Mouse (Mus musculus): ENCODE results near the gene Mtmr12. TPM values are rescaled to one million over a fixed set of nuclear protein-coding genes. Genes with fewer than 3 reads are reported as not detected.

The Mtmr12 gene
- polyA plus RNA-seq, 1 experiment: 30.0 TPM

DNA sequence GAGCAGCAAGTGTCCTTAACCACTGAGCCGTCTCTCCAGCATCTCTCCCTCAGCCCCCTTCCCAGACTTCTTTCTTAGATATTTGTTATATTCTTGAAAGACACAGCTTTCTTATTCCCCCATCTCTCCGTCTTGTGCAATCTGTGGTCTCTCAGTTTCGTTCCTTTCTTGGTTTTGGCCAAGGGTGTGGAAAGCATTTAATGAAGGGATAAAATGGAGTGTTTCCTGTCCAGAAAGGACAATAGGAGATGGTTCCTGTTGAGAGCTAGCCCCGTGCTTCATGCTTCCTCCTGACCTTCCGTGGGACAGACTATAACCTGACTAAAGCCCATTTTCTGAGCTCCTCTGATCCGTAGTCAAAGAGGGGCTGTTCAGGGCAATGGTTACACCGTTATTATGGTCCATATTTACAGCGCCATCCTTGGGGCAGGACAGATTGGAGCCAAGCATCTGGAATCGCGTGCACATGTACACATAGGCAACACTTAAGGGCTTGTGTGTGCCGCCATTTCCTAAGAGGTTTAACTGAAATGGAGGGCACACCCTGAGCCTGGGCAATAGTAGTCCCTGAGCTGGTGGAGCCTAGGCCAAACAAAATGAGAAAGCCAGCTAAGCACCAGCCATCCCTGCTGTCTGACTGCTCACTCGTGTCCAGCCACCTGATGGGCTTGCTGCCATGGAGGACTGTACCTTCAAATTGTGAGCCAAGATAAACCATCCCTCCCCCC lies 68.7 kb downstream of the Mtmr12 start:
- no peak for TF ChIP-seq CTCF (IDR thresholded peaks at IDR 0.05; ENCODE audit: low read depth, low read length)
- TF ChIP-seq POLR2A (IDR thresholded peaks at IDR 0.05; ENCODE audit: borderline replicate concordance, low read depth, low read length): no peak
- Histone ChIP-seq H3K27ac (ENCODE audit: insufficient read depth, low read depth, low read length) (no peak overlapping the region), H3K4me1 (ENCODE audit: control insufficient read depth, insufficient read depth, low read length) (peaks cover 6% of the 10 kb centered on the region), H3K4me3 (ENCODE audit: insufficient read depth, low read length) (no peak overlapping the region)

DNA sequence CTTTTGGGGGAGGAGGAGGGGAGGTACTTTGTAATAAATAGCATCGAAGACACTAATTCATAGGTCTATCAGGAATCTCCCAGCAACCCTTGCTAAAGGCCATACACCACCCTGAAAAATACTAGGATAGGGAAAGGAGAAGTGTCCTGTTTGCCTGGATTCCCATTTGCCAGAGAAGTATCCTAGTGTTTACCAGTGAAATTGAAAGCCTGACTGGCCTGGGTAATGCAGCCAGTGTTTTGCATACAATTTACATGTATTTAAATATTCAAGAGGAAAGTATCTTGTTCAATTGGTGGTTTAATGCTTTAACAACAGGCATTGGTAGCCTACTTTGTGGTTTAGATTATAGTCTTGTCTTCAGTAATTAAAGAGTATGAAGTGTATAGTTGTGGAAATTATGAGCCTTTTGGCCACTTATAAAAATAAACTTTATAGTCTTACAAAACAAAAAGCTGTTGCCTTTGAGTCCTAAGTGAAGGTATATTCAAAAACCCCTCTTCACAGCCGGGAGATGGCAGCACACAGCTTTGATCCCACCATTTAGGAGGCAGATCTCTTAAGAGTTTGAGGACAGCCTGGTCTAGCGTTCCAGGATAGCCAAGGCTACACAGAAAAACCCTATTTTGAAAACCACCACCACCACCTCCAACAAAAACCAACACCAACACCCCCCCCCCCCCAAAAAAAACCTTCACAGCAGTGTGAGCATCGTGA lies 69.4 kb downstream of the Mtmr12 start:
- no peak overlapping the region for H3K27ac ChIP-seq (ENCODE audit: insufficient read depth, low read depth, low read length)
- TF ChIP-seq CTCF (IDR thresholded peaks at IDR 0.05; ENCODE audit: low read depth, low read length) (no peak), POLR2A (IDR thresholded peaks at IDR 0.05; ENCODE audit: borderline replicate concordance, low read depth, low read length) (no peak)
- peaks cover 6% of the 10 kb centered on the region for H3K4me1 ChIP-seq (ENCODE audit: control insufficient read depth, insufficient read depth, low read length)
- no peak overlapping the region for H3K4me3 ChIP-seq (ENCODE audit: insufficient read depth, low read length)

- TF ChIP-seq POLR2A (IDR thresholded peaks at IDR 0.05; ENCODE audit: borderline replicate concordance, low read depth, low read length): no peak
- TF ChIP-seq CTCF (IDR thresholded peaks at IDR 0.05; ENCODE audit: low read depth, low read length): no peak
- peaks cover 6% of the 10 kb centered on the region for H3K4me1 ChIP-seq (ENCODE audit: control insufficient read depth, insufficient read depth, low read length)
- H3K27ac ChIP-seq (ENCODE audit: insufficient read depth, low read depth, low read length): no peak overlapping the region
- H3K4me3 ChIP-seq (ENCODE audit: insufficient read depth, low read length): no peak overlapping the region
These were observed 70.3 kb downstream of the Mtmr12 start for GRCm38 (mm10) chr15:12275091-12275623.

DNA sequence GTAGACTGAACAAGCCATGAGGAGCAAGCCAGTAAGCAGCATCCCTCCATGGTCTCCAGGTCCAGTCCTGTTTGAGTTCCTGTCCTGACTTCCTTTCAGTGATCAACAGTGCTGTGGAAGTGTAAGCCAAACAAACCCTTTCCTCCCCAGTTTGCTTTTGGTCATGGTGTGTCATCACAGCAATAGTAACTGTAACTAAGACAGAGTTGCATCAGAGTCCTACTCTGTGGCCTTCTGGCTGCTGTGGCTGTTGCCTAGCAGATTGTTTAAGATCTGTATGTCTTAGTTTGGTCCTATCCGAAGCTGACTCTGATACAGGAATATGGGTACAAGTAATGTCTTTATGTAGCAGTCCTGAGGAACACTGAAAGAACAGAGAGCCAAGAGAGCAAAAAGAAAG lies 75.0 kb downstream of the Mtmr12 start:
- Histone ChIP-seq H3K4me1 (ENCODE audit: control insufficient read depth, insufficient read depth, low read length) (peaks cover 2% of the 10 kb centered on the region; the same call in 1 of the 2 replicates), H3K27ac (ENCODE audit: insufficient read depth, low read depth, low read length) (no peak overlapping the region)

GRCm38 (mm10) chr15:12284794-12285534 lies 80.1 kb downstream of the Mtmr12 start:
- no peaks in the 10 kb centered on the region for H3K4me1 ChIP-seq (ENCODE audit: control insufficient read depth, insufficient read depth, low read length)
- no peak overlapping the region for H3K27ac ChIP-seq (ENCODE audit: insufficient read depth, low read depth, low read length)
- H3K4me3 ChIP-seq (ENCODE audit: insufficient read depth, low read length): no peak overlapping the region
- no peak for TF ChIP-seq CTCF (IDR thresholded peaks at IDR 0.05; ENCODE audit: low read depth, low read length)
- TF ChIP-seq POLR2A (IDR thresholded peaks at IDR 0.05; ENCODE audit: borderline replicate concordance, low read depth, low read length): no peak

More for the DNA sequence above, 75.0 kb downstream of the Mtmr12 start:
- TF ChIP-seq CTCF (IDR thresholded peaks at IDR 0.05; ENCODE audit: low read depth, low read length) (no peak), POLR2A (IDR thresholded peaks at IDR 0.05; ENCODE audit: borderline replicate concordance, low read depth, low read length) (no peak)
- H3K4me3 ChIP-seq (ENCODE audit: insufficient read depth, low read length): no peak overlapping the region

GRCm38 (mm10) chr15:12285535-12285809 lies 80.6 kb downstream of the Mtmr12 start:
- Histone ChIP-seq H3K4me3 (ENCODE audit: insufficient read depth, low read length) (no peak overlapping the region), H3K4me1 (ENCODE audit: control insufficient read depth, insufficient read depth, low read length) (no peaks in the 10 kb centered on the region), H3K27ac (ENCODE audit: insufficient read depth, low read depth, low read length) (no peak overlapping the region)
- no peak for TF ChIP-seq POLR2A (IDR thresholded peaks at IDR 0.05; ENCODE audit: borderline replicate concordance, low read depth, low read length)
- no peak for TF ChIP-seq CTCF (IDR thresholded peaks at IDR 0.05; ENCODE audit: low read depth, low read length)

GRCm38 (mm10) chr15:12290330-12290729 lies 85.5 kb downstream of the Mtmr12 start:
- no peak overlapping the region for H3K27ac ChIP-seq (ENCODE audit: insufficient read depth, low read depth, low read length)
- TF ChIP-seq CTCF (IDR thresholded peaks at IDR 0.05; ENCODE audit: low read depth, low read length): no peak
- TF ChIP-seq POLR2A (IDR thresholded peaks at IDR 0.05; ENCODE audit: borderline replicate concordance, low read depth, low read length): no peak
- H3K4me3 ChIP-seq (ENCODE audit: insufficient read depth, low read length): no peak overlapping the region
- no peaks in the 10 kb centered on the region for H3K4me1 ChIP-seq (ENCODE audit: control insufficient read depth, insufficient read depth, low read length)

DNA sequence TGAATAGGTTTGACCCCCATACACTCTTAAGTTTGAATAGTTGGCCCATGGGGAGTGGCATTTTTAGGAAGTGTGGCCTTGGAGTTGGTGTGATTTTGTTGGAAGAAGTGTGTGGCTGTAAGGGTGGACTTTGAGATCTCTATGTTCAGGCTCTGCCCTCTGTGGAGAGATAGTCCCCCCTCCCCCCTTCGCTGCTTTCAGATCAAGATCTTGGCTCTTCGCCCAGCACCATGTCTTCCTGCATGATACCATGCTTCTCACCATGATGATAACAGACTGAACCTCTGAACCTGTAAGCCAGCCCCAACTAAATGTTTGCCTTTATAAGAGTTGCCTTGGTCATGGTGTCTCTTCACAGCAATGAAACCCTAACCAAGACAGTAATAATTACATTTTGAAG lies 86.9 kb downstream of the Mtmr12 start:
- Histone ChIP-seq H3K27ac (ENCODE audit: insufficient read depth, low read depth, low read length) (no peak overlapping the region), H3K4me3 (ENCODE audit: insufficient read depth, low read length) (no peak overlapping the region), H3K4me1 (ENCODE audit: control insufficient read depth, insufficient read depth, low read length) (no peaks in the 10 kb centered on the region)
- TF ChIP-seq POLR2A (IDR thresholded peaks at IDR 0.05; ENCODE audit: borderline replicate concordance, low read depth, low read length): no peak
- no peak for TF ChIP-seq CTCF (IDR thresholded peaks at IDR 0.05; ENCODE audit: low read depth, low read length)

DNA sequence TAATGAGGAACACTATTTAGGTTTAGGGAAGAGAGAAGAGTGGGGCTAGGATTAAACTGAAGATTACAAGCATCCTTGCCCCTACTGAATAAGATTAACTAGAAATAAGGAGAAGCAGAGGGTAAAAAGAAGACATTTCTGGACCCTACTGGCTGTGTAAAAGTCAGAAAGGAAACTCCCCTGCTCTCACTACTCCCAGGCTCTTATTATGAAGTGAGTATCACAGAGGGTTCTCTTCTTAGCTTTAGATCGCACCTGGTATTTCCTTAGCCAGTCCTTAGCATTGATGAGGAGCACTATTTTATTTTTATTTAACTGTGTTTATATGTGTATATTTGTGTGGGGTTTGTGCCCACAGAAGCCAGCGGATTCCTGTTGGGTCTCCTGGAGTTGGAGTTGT lies 91.4 kb downstream of the Mtmr12 start:
- H3K27ac ChIP-seq (ENCODE audit: insufficient read depth, low read depth, low read length): no peak overlapping the region
- TF ChIP-seq POLR2A (IDR thresholded peaks at IDR 0.05; ENCODE audit: borderline replicate concordance, low read depth, low read length): no peak
- no peak for TF ChIP-seq CTCF (IDR thresholded peaks at IDR 0.05; ENCODE audit: low read depth, low read length)
- H3K4me1 ChIP-seq (ENCODE audit: control insufficient read depth, insufficient read depth, low read length): no peaks in the 10 kb centered on the region
- no peak overlapping the region for H3K4me3 ChIP-seq (ENCODE audit: insufficient read depth, low read length)
